Mouse (Mus musculus): ENCODE measurements around the gene Abhd17a.

The Abhd17a gene

DNA sequence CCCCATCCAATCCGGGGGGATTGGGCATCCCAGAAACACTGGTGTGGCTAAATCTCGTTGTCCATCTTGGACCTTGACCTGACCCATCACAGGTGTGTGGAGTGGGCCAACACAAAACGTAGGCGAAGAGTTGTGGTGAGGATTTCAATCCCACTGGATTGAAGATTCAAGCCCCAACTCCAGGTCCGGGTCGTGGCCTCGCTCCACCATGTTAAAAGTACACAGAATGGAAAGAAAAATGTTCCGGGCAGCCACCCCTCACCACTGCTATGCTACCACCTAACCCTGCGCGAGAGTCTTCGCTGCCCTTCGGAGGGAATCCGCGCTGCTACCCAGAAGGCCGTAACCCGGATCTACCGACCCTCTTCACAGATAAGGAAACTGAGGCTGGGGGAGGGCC is 14.2 kb downstream of the Abhd17a start:
- no peak for DNase-seq

DNA sequence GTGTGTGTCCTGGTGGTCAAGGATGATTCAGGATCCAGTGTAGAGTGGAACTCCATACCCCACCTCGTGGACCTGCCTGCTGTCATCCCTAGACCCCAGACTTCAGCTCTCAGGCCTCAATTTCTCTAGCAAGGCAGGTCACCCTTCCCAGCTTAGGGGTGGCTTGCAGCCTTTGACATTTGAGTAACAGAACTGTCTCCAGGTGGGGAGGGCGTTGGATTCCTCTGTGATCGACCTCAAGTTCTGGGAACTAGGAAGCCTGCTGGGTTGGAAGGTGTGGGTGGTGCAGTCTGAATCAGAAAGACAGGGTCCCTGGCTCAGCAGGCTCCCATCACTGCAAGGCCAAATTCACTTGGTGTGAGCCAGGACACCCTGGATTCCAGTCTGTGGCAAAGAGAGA is 15.2 kb downstream of the Abhd17a start:
- no peak for DNase-seq

DNA sequence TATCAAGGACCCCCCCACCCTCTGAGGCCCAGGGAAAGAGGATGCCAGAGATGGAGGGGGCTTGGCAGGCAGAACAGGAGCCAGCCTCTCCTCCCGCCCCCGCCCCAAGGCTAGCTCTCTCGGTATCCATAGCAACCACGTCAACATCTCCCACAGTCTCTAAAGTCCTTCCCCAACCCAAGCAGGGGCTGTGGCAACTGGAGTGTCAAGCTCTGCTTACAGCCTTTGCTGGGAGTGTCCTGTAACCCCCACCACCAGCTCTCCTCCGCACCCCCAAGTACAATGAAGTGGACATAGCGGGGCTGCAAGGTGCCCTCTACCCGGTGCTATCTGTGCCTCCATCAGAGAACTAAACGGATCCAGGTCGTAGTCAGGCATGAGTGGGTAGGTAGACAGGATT is 16.2 kb downstream of the Abhd17a start:
- DNase-seq, result peak; percentile 72

DNA sequence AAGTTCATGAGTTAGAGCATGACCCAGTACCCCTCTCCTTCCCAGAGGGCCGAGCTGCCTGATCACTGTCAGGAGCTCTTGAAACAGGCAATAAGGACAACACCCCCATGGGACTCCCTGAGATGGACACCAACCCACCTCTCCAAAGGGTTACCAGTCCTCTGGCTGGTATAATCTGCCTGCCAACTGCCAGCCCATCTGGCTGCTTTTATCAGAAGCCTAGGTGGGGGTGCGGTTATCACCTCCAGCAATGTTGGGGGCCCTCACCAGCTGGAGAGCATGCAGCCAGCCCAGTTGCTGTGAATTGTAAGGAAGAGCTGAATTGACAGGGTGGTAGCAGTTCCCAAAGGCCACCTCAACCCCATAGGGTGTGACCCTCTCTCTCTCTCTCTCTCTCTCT is 17.7 kb downstream of the Abhd17a start:
- DNase-seq, result no peak

DNA sequence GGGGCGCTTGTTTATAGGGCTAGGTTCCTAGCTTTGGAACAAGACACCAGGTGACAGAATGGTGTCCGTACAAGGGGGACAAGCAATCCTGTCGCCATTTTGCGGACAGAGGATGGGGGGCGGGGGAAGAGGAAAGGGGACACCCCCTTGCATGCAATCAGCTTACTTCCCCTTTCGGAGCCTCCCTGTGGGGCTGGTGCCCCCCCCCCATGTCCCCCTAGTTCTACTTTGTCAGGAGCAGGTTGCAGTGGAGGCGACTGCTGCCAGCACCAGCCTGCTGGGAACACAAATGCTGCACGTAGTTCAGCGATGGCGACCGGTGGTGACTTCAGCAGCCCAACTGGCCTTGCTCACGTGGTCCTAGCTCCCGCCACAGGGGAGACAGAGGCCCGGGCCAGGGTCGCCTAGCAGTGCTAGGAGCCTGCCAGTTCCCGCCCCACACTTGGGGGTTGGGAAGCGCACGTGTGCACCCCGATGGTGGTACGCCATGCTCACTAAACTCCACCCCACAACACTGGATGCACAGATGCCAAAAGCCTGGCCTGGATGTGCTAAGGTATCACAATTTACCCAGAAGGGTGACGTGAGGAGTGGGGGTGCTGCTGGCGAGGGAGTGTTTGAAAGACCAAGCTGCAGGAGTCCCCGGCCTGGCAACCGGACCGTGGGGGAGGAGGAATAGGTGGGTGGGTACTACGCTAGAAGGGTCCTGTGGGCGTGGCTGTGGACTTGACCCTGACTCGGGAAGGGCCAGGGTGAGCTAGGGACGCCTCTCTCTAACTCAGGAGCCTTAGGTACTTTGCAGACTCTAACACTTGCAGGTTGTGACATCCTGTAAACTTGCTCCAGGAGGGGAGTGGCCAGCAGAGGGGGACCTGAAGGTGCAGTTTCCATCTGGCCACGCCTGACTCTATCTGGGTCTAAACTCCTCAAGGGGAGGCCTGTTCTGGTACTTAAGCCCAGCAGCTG is 19.0 kb downstream of the Abhd17a start:
- no peak for DNase-seq

DNA sequence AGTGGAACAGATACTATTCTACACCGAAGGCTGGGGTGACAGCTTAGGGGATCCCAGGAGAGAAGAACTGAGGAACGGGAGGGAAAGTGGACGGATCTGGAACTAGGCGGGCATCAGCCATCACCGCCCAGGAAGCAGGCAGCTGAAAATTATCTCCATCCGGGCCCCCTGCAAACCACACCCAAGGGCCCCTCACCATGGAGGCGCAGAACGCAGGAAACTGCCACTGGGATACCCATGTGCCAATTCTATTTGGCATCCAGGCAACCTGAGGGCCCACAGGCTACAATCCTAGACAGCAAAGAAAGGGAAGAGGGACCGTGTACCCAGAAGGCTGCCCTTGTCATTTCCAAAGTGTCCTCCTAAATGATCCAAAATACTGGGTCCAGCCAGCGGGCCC is 19.7 kb downstream of the Abhd17a start:
- DNase-seq, result no peak

DNA sequence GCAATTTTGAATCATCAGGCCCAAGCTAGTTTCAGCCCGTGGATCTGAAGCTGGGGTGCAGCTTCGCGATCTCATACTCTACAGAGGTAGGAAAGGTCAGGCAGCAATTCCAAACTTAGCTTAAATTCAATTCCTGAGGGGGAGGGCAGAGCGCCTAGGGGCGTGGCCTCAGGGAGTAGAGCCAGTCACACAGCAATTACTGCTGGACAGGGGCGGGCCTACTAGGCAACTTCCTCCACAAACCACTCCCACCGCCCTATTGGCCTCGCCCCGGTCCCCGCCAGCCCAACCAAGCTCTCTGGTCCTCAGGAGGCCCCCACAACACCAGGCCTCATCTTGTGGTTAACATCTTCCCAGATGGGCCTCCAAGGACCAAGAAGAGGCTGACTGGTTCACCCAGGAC is 20.5 kb downstream of the Abhd17a start:
- no peak for DNase-seq

DNA sequence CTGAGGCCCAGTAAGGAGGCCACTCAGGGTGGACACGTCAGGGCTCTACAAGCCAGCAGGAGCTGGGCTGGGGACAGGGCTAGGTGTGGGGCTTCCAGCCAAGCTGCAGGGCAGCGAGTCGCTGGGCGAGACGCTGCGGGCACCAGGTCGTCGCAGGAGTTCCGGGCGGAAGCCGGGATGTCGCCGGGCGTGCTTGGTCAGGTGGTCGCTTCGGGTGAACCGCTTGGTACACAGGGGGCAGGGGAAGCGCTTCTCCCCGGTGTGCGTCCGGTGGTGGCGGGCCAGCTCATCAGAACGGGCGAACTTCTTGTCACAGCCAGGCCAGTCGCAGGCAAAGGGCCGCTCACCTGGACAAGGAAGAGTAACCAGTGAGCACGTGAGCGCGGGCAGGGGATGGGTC is 21.3 kb downstream of the Abhd17a start:
- DNase-seq, result no peak

DNA sequence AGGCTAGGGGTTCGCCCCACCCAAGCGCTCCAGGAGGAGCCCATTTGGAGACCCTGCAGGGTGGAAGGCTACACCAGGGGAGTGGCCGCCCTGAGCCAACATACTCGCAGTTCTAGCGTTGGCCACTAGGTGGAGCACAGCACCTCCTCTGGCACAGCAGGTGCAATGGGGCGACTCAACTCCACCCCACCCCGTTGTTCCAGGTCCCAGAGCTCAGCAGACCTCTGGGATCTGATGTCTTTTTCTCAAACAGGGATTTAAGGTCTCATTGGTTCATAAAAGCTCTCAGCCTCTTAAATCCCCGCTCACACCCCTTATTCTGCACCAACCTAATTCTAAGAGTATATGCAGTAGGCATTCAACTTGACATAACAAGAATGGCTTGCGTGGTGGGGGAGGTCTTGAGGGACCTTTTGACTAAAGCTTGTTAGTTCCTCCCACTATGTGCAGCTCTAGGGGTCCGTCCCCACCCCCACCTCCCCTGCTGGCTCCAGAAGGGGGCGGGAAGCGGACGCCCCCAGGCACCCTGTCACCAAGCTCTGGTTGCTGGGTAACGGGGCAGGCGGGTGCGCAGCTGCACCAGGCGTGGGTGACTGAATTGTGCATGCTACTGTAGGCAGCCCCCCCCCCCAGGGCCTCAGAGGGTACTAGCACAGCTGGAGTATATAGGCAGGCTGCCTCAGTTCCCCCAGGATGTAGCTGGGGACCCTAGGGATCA is 23.6 kb downstream of the Abhd17a start:
- peak; percentile 86 for DNase-seq

DNA sequence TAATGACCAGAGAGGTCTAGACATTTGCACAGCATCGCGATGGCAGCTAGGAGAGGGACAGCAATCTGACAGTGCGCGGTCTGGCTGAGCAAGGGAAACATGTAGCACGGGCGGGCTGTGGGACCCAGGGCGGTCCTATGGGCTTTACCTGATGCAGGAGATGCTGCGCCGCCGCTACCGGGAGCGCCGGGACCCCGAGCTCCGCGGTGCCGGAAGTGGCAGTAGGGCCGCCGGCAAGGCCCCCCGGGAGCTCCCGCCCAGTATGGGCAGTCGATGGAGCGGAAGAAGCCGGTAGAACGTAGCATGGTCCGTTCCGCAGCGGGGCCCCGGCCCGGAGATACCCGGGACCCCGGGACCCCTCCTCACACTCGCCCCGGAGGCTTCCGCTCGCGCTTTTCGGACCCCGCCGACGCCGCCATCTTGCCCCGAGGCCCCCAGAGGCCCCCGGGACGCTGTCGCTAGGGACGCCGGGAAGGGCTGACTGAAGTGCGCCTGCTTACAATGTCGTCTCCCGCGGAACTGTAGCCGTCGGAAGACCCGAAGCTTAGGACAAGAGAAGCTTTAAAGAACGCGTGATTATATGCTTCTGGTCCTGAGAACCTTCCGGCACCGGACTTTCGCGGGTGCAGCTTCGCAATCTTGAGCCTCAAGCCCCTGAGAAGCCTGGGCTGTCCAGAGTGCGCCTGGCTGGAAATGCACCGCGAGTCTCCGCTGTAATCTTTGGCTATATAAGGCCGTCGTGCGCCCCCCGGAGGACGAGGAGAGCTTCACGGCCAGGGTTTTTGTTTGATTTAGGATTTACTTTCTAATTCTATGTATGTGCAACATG is 28.8 kb downstream of the Abhd17a start, which contains the start of gene Rexo1:
Gene Rexo1 (minus strand): TSS at position 445 of the 829 bp plus-strand sequence.
- peak; percentile 92 for DNase-seq

DNA sequence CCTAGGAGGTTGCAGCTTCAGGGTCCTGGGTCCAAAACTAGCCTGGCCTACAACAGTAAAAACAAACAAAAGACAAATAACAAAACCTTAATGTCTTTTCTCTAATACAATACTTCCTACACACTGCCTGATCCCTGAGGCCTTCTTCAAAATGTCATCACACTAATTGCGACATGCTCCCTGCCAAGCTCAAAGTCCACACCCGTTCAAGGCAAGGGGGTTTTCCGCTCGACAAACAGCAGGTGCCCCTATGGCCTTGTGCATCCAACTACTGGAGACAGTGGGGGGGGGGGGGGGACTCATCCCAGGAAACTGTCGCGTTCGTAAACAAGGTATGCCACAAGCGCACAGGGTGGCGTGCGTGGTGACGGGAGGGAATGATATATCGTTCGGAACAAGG is 29.5 kb downstream of the Abhd17a start:
- no peak for DNase-seq

DNA sequence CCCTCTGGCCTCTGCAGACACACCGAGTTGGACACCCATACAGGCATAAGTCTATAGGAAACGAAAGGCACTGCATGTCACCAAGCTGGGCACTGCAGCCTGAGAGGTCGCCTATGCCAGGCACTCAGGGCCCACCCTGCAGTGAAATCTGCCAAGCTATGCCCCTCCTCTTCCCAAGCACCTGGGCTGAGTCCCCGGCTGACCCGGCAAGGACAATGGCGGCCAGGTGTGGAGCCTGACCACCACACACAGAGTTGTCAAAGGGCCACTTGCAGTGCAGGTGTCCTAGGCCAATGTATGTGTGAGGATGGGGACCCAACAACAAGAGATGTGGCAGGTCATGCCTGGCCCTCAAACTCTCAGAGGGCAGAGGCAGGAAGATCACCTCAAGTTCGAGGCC is 30.7 kb downstream of the Abhd17a start:
- no peak for DNase-seq

DNA sequence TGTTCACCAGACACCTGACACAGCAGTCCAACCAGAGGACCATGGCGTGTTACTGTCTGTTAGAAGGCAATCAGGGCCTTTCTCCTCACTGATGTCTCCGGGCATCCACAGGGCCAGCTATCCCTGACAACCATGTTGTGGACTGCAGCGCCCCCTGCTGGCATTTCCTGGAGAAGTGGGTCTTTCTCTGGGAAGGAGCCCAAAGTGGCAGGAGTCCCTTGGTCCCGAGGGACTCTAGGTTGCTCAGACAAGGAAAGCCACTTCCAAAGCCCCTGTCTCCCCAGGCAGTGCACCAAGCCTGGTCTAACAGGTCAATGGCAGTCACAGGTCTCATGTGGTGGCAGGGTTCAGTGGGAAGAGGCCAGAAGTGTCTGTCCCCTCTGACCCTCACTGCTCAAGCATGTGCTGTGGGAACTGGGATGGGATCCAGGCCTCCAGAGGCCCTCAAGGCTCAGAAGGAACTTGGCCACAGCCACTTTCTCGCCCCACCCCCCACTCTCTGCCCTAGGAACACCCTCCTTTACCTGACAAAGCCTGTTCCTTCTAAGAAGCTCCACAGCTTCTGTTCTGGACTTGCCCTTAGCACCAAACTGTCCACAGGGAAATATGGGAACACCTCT is 32.7 kb downstream of the Abhd17a start:
- DNase-seq, result no peak

DNA sequence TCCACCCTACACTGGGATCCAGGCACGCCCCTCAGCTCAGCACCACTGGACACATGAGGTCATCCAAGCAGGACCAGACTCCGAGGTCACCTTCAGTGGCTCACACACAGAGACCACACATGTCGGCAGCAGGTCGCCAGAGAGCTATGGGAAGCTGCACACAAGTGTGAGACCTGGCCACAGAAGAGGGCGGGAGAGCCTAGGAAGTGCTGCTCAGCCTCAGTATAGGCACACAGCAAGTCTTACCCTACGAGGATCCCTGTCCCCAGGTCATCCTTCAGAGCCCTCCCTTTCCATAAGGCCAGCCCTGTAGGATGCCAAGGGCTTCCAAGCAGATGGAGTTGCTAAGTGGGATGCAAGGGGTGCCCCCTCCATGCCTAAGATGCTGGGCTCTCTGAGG is 36.1 kb downstream of the Abhd17a start:
- no peak for DNase-seq

DNA sequence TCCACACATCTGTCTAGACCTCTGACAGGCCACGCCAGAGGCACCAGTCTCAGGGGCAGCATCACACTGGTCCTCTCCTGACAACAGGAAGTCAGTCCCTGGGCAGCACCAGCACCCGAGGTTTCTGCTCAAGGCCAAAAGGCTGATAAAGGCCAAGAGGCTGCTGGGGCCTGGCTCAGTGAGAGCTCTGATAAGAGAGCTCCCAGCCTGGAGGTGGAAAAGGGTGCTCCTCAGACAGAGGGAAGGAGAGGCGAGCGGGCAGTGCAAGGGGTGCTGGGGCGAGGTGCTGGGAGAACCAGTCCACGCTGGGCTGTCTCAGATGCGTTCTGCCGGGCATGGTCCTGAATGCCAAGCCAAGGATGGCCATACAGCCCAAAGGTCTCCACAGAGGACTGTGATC is 36.6 kb downstream of the Abhd17a start:
- no peak for DNase-seq

DNA sequence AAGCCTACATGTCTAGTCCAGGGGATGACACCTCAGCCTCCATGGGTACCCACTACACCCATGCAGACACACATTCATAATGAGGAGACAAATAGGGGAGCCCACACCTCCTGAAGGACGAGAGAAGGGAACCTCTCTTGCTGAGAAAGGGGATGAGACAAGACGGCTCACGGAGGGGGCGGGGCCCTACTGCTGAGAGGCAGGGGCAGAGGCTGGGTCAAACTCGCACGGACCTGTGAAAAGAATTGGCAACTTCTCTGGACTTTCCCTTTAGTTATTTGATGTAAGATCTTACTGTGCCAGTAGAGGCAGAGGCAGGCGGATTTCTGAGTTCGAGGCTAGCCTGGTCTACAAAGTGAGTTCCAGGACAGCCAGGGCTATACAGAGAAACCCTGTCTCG is 37.8 kb downstream of the Abhd17a start:
- no peak for DNase-seq

DNA sequence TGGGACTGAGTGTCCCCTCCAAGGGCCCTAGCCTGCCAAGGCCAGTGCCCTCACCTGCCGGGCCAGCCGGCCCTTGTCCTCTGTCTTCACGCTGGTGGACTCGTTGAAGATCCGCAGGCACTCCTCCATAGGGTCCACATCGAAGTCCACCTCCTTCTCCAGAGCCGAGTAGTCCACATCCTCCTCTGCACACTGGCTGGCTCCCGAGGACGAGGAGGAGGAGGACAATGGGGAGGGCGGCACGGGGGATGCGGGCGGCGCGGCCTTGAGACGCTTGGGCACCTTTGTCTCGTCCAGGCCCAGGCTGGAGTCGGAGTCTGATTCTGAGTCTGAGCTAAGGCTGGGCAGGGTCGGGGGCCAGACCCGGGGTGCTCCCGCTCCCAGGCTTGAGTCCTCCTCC is 40.9 kb downstream of the Abhd17a start:
- DNase-seq, result no peak

DNA sequence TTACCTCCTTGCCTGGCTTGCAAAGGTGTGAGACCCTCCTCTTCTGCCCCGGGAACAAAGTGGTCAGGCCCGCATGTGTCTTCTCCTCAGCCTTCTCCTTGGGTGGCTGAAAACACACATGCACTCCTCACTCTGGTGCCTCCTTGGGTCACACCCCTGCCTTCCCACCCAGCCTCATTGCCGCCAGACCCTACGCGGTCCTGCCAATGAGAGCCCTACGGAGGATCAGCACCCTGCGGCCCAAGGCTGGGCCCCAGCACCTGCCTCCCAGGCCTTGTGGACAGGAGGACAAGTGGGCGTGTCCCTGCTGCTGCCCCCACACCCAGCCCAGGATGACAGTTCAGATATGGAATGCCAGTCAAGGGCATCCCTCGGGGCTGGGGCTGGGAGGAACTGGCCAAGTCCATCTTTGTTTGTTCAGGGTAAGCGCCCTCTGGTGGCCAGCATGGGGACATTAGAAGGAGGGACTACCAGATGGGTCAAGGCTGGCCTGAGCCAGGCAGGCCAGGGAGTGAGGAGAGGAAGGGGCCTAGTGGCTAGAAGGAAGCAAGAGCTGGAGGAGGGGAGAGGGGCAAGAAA is 41.6 kb downstream of the Abhd17a start:
- no peak for DNase-seq

DNA sequence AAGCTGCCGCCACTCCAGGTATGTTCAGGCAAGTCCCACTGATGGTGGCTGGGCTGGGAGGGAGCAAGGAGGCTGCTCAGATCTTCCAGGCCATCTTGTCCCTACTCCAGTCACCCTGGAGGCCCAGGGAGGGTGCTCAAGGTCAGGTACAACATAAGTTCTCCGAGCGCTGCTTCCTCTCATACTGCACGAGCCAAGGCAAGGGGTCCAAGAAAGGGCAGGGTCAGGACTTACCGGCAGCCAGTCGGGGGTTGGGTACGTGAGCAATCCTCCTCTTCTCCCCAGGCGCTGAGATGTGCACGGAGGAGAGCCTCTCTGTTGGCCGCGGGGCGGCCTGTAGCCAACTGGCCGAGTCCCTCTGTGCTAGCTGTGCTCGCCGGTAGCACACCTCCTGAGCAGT is 42.6 kb downstream of the Abhd17a start:
- no peak for DNase-seq

DNA sequence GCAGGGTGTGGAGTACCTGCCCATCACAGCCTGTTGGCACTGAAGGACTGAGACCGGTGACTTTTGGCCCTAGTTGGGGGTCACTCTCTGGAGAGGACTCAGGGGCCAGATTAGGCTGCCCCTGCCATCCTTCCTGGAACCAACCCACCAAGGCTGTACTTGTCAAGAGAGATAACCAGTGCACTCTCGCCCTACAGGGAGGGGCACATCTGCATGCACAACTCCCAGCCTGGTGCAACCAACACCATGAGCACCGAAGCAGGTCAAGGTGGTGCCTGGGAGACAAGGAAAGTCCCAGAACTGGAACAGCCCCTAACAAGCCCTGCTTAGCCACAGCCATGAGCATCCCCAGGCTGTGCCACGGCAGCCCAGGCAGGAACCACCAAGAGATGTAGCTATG is 43.2 kb downstream of the Abhd17a start:
- DNase-seq, result no peak

DNA sequence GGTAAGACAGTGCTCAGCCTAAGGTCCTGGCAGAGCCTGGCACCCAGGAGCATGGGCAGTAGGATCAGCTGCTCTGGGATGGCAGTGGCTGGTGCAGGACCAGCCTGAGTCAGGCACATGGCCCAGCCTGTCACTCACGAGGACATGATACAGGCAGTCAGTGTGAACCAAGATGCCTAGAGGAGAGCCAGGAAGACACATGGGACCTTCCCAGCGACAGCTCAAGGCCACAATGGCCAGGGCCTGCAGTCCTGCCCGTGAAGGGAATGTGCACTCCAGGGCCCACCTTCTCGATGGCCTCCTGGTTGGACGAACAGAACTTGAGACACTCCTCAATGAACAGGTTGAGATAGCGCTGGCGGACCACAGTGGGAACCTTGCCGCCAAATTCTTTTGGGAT is 44.6 kb downstream of the Abhd17a start:
- DNase-seq, result no peak

DNA sequence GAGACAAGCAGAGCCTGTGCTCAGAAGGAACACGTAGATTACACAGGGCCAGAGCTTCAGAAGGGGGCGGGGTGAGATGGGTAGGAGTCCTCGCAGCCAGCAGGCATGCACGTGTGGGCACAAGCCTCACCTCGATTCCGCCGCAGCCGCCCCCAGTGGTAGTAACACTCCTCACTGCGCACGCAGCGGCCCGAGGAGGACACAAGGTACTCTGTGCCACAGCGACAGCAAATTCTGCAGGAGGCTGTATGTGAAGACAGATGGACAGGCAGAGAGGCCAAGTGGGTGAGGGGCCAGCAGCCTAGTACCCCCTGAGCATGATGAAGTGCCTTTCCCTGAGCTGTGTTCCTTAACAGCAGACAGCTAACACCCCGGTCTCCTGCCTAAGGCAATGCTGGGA is 46.3 kb downstream of the Abhd17a start:
- no peak for DNase-seq
